Mouse (Mus musculus): ENCODE results near the gene Timm13.

- TF ChIP-seq POLR2A (IDR thresholded peaks at IDR 0.05; ENCODE audit: insufficient read depth, low read depth, low read length), result no peak
- no peak for TF ChIP-seq CTCF (IDR thresholded peaks at IDR 0.05; ENCODE audit: insufficient read depth, low read depth, low read length)
Measured at GRCm38 (mm10) chr10:80943701-80944100, 42.9 kb upstream of the Timm13 start.

Measured in olfactory bulb, adult 2 months (tissue).